Mouse (Mus musculus) CD4-positive helper T cell, adult 2 months (primary cell): Measurements from ENCODE around the gene Bcas2.
"Not testable (repeated sequence)": the region's sequence is repeated elsewhere in the genome, so short reads cannot be mapped to it uniquely, and the experiment has no call there.

Experiments used
- DNase-seq: peaks from one replicate; pipeline ENCODE4 v3.0.0-alpha.2; 2012; ENCODE audit warnings: low read depth, missing footprints, low spot score

The Bcas2 gene

DNA sequence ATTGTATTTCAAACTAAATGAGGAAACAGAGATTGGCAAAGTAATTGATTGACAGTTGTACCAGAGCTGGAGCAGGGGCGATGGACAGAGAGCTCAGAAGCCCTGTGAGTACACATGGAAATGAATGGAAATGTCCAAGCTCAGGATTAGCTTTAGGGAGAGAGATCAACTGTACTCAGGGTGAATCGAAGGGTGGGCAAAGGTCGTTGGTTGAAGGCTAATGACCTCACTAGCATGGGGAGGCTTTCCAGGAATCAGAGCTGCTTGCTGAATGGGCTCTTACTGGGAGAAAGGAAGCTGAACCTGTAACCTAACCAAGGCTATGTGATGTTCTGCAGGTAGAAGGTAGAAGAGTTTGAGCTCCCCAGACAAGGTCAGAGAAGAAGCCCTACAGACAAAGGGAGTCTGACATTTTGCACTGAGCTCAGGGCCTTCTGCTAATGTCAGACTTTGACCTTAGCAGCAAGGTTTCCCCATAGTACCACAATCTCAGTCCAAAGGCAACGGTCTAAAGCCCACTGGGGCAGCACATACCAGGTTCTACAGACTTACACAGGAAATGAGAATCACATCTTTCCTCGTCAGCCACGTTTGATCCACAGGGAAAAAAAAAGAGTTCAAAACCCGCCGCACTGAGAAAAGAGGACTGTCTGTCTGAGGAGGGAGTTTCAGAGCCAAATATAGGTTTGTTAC, 43.3 kb downstream of the Bcas2 start:
- no peak for DNase-seq

DNA sequence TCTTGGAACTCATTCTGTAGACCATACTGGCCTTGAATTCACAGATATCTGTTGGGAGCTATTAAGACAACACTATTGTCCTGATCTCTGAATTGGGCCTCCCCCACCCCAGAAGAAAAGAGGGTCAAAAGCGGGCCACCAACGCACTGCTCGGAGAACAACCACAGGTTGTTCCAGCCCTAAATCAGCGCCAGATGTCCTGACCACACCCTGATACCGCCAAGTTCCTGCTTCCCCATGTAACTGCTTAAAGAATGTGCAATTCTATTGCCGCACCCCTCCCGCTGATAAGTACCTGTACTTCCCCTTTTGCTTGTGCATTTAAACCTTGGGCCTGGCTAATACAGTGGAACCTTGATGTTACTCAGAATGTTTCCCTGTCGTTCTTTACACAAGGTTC, 43.9 kb downstream of the Bcas2 start:
- not testable (repeated sequence) for DNase-seq

DNA sequence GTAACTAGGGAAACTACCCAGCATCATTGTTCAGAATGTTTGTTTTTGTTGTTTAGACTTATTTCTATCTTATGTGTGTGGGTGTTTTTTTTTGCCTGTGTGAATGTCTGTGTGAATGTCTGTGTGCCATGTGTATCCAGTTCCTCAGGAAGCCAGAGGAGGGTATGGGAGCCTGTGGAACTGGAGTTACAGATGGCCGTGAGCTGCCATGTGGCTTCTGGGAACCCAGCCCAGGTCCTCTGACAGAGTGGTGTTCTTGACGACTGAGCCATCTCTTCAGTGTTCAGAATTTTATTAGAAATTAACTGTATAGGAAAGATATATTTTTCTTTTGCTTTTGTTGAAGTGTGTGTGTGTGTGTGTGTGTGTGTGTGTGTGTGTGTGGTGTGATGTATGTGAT, 50.0 kb downstream of the Bcas2 start:
- DNase-seq: no peak

DNA sequence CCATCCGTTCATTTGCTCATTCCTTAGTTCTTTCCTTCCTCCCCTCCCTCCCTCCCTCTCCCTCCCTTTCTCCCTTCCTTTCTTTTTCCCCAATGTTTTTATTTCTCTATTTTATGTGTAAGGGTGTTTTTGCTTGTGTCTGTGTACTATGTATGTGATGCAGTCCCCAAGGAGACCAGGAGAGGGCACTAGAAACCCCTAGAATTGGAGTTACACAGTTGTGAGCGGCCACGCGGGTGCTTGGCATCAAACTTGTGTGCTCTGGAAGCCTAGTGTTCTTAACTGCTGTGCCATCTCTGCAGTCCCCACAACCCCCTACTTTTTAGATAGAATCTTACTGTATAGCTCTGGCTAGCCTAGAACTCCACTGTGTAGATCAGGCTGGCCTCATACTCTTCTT, 52.3 kb downstream of the Bcas2 start:
- peak; percentile 30 for DNase-seq

DNA sequence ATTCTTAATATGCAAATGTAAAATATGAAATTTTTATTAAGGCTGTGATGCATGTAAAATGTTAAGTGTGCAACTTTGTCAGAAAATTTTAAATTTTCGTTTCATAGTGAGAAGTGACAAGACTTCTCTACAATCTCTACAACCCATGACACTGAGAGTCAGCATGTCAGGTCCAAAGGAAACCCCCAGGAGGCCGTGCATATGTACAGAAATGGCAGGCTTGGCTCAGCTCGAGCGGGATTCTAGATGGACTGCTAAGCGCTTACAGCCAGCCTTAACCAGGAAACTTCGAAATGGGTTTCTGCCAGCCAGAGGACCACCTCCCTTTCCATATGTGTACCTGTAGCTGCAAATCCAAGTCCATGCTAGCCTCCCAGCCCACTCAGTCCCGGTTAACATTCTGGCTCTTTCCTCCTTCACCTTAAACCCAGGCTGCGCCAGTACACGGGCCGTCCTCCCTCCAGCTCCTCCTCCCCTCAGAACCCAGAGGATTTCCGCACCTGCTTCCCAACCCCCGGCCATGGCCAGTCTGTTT, 52.8 kb downstream of the Bcas2 start:
- DNase-seq: no peak

DNA sequence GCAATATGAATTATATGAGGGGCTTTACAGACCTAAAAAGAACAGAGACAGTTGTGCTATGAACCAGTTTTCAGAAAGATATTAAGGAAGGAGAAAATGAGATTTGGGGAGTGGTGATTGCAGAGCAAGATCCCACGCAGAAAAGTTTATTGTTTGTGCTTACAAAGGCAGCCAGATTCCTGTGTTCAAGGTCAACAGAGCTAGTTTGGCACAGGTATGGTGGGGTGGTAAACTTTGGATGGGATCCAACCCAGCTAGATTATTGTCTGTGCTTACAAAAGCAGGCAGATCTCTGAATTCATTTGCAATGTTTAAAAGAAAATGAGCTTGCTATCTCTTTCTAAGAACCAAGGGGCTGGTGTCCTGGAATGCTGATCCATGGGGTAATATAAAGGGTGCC, 56.3 kb downstream of the Bcas2 start:
- DNase-seq: no peak
